Mouse (Mus musculus) brain, embryonic 14.5 days (tissue): ENCODE results near the gene Auts2.

ENCODE experiments used
- CTCF ChIP-seq: fragments of 200-500 bp; IDR thresholded peaks from 2 replicates; pipeline ENCODE4 v1.5.1; 2012; ENCODE audit warnings: inconsistent platforms, mild to moderate bottlenecking, moderate library complexity, borderline replicate concordance; ENCODE audit not compliant: insufficient read depth, insufficient read length; ENCODE audit errors: extremely low read depth
- POLR2A ChIP-seq: fragments of 200-500 bp; IDR thresholded peaks from 2 replicates; pipeline ENCODE4 v1.6.1; 2012; ENCODE audit warnings: mild to moderate bottlenecking, inconsistent platforms, borderline replicate concordance; ENCODE audit not compliant: poor library complexity, insufficient read depth, insufficient read length, severe bottlenecking; ENCODE audit errors: extremely low read depth

- TF ChIP-seq POLR2A (no peak), CTCF (no peak)
These were observed 579.6 kb downstream of the Auts2 start for GRCm38 (mm10) chr5:131963565-131963964.
